Mouse (Mus musculus): ENCODE data around the gene Best2.

Best2 gene

GRCm38 (mm10) chr8:84981644-84982498 is 32.5 kb downstream of the Best2 start:
- DNase-seq (ENCODE audit: low spot score) = no peak

DNA sequence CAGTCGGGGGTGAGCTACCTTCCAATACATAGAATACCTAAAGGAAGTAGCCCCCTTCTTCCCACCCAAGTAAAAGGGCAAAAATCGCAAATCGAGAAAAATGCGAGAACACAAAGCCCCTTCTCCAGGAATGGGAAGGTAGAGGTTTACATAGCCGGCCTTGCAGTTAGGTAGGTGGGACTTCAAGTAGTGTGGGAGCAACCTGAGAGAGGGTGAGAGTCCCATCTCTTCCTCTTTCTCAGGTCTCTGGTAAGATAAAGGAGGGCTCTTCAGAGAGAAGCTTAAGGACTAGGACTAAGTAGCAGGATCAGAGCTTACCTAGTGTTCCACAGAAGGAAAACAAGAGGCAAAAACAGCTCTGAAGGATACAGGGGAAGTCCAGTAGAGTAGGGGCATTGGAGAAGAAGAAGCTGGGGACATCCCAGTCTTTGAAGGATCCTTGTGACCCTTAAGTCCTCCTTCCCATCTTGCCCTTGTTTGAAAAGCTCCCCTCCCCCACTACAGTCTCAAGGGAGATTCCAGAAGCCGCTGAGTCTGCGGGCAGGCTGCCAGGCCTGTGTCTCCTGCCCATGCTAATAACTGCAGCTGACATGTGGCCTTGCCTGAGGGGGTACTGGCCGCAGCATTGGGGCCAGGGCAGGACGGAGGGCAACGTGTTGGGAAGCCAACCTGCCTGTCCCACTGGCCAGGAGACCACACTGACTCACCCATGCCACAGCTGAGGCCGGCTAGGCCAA is 33.5 kb downstream of the Best2 start:
- DNase-seq (ENCODE audit: low spot score) = peak; percentile 95

- DNase-seq (ENCODE audit: low spot score) = peak; percentile 96
These were observed 34.5 kb downstream of the Best2 start for GRCm38 (mm10) chr8:84979599-84980421.

DNA sequence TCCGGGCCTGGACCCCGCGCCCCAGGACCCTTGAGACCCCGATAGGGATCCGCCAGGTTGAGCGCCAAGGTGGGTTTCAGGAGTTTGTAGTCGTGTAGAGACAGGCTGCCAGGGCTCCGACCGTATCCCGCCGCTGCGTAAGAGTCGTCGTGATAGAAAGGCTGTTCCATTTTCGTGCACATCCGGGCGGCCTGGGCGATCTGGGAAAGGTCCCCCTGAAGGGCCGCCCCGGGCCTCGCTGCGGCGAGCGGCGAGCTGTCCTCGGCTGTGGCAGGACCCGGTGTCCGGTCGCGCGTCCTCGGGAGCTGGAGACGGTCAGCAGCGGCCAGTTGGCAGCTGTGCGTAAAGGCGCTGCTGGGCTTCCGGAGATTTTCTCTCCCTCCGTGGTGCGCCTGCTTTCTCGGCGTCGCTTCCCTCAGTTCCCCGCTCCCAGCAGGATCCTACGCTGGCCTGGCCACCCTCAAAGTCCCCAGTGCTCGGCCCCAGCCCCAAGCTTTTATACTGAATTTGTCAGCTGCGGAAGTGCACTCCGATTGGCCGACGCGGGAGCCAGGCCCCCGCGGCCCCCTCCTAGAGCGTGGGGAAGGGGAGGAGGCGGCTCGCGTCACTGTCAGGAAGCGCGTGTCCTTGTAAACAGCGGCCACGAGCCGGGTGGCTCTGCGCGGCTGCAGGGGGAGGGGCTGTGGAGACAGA is 35.9 kb downstream of the Best2 start, which contains the start of gene Junb:
Gene Junb, minus strand, starts transcription at position 471 of the 693 bp plus-strand sequence.
- DNase-seq (ENCODE audit: low spot score) = peak; percentile 97

GRCm38 (mm10) chr8:84977435-84978247 is 36.7 kb downstream of the Best2 start:
- peak; percentile 44 for DNase-seq (ENCODE audit: low spot score)

- peak; percentile 75 for DNase-seq (ENCODE audit: low spot score)
These were observed 37.4 kb downstream of the Best2 start for GRCm38 (mm10) chr8:84976763-84977434.

DNA sequence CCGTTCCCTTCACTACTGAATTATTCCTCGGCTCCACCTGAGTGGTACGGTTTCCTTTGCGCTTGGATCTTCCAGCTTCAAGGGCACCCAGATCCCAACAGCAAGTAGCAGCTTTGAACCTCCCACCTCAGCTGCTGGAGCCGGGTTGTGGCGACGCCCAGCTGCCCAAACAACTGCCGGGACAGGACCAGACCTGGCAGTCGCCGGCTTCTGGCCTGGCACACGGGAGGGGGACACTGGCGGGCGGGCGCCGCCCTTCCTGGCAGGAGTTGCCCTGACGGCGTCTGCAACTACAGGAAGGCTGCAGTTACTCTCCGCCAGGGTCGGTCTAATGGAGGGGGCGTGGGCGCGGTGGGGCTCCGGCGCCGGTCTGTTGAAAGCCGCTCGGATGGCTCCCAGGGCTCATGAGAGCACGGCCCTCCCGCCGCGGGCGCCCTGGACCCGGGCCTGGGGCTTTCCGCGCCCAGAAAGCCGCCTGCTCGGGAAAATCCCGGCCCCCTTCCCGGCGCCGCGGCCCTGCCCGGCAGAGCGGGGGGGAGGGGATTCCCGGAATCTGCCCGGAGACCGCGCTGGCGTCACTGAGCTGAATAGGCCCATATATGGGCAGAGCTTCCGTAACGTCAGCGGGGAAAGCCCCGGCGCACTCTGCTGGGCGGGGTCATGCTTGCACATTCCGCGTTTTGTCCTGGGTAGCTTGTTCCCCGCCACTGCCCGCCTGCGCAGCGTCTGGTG is 38.1 kb downstream of the Best2 start:
- peak; percentile 97 for DNase-seq (ENCODE audit: low spot score)

GRCm38 (mm10) chr8:84975434-84975833 is 38.9 kb downstream of the Best2 start:
- DNase-seq (ENCODE audit: low spot score) = peak; percentile 75

GRCm38 (mm10) chr8:84974543-84975142 is 39.7 kb downstream of the Best2 start:
- peak; percentile 52 for DNase-seq (ENCODE audit: low spot score)

DNA sequence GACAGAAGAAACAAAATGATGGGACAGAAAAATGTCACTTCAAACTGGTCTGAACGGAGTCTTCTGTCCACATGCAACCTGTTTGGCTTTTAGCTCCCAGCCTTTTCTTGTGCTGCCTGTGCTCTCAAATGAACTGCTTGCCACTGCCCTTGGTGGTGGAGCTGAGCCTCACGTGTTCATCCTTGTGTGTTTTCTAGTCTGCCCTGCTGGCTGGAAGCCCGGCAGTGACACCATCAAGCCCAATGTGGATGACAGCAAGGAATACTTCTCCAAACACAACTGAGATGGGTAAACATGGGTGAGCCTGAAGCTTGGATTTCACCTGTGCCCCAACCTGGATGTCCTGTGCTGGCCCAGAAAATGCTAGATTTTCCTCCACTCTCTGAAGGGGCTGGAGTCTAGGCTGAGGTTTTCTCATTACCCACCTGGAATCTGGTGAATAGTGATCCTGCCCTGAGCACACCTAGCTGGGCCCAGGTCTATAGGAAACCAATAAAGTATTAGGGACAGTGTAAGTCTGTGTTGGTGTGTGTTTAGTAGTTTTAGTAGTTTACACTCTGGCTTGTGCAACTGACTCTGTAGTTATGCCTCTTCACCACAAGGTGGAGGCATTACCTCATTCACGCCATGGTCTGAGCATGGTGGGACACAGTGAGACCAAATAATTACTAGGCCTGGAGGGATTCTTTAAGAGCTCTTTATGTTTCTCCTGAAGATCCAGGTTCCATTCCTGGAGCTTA is 40.4 kb downstream of the Best2 start:
- DNase-seq (ENCODE audit: low spot score) = peak; percentile 94

- DNase-seq (ENCODE audit: low spot score) = peak; percentile 78
These were observed 41.3 kb downstream of the Best2 start for GRCm38 (mm10) chr8:84973079-84973478.

DNA sequence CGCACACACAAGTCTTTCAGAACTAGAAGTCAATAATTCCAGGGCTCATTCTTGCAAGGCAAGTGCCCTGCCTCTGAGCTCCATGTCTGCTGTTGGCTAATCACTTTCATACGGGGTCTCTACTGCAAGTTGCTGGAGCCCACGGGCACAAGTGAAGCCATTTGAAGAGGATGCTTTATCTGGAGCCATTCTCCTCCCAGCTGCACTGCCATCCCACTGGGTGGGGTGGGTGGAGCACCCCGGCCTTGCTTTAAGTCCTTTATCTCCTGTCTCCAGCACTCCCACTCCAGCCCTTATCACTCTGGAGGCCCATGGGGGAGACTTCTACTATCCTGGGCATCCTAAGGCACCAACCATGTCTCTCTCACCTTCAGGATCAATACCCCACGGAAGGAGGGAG is 43.4 kb downstream of the Best2 start:
- no peak for DNase-seq (ENCODE audit: low spot score)

DNA sequence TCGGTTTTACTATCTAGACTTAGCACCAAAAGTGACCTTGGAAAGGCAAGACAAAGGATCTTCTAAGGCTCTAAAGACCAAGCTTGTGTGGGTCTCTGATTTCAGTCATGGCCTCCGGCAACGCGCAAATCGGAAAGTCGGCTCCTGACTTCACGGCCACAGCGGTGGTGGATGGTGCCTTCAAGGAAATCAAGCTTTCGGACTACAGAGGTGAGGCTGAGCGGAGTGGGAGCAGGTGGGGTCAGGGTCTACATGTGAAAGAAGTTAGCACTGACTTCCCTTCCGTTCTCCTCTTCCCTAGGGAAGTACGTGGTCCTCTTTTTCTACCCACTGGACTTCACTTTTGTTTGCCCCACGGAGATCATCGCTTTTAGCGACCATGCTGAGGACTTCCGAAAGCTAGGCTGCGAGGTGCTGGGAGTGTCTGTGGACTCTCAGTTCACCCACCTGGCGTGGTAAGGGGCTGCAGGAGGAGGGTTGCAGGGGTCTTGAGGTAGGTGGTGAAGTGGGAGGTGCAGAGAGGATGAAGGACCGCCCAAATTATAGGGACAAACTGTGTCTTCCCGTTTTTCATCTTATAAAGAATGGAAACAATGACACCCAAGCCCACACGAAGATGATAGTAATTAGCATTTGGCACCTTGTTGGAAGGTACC is 44.1 kb downstream of the Best2 start:
- DNase-seq (ENCODE audit: low spot score) = no peak

DNA sequence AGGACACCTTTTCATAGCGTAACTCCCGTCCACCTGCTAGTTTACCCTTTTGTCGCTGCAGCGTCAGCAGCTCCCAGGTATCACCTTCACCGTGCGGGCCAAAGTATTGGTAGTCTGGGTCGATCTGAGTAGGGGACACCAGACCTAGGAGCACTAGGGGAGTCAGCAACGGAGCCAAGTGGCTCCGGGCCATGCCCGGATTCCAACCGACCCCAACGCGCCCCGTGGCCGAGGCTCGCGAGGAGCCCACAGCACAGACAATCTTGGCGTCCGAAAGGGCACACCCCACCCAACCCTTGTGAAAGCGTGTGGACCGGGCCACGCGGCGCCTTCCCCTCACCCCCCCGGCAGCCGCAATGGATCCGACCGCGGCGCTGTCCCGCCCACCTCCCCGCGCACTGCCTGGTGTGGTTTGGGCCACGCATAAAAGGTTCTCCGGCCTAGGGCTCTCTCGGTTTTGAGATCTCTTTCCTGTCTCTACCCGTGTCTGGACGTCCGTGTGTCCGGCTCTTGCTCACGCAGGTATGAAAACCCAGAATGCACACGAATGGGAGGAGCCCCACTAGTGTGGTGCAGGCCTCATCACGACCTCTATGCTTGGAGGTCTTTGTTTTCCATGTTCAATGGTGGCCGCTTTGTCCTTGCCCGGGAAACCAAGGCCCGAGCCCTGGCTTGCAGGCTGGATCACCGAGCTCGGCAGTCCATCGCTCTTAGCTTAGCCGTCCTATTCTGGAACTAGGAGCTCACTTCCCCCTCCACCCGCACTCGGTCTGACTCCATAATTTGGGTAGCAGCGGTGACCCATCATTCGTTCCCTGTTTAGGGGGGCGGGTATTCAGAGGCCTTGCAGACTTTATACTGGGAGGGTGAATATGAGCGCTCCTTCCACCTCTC is 44.8 kb downstream of the Best2 start, which contains the start of the genes Gm49661, Prdx2 and Rnaseh2a:
Gene Gm49661, minus strand, starts transcription at position 193 of the 894 bp plus-strand sequence.
Gene Prdx2, plus strand, starts transcription at position 347 of the 894 bp plus-strand sequence.
Gene Rnaseh2a, minus strand, starts transcription at position 527 of the 894 bp plus-strand sequence.
- peak; percentile 82 for DNase-seq (ENCODE audit: low spot score)

DNA sequence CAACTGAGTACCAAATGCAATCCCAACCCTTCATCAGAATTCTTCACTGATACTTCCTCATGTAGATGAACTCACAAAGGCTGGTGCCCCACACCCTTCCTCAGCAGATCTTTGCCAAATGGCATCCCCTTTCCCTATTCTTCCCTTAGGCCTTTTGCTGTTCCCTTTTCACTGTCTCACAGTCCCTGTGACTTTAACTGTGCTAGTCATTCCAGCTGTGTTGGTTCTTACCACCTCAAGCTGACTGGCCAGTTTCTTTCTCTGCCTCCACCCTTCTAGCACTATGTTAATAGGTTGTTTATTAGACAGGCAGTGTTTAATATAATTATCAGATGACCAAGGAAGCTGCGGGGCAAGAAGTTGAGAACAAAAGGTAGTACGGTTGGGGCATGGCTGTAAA is 45.7 kb downstream of the Best2 start:
- DNase-seq (ENCODE audit: low spot score) = peak; percentile 59

DNA sequence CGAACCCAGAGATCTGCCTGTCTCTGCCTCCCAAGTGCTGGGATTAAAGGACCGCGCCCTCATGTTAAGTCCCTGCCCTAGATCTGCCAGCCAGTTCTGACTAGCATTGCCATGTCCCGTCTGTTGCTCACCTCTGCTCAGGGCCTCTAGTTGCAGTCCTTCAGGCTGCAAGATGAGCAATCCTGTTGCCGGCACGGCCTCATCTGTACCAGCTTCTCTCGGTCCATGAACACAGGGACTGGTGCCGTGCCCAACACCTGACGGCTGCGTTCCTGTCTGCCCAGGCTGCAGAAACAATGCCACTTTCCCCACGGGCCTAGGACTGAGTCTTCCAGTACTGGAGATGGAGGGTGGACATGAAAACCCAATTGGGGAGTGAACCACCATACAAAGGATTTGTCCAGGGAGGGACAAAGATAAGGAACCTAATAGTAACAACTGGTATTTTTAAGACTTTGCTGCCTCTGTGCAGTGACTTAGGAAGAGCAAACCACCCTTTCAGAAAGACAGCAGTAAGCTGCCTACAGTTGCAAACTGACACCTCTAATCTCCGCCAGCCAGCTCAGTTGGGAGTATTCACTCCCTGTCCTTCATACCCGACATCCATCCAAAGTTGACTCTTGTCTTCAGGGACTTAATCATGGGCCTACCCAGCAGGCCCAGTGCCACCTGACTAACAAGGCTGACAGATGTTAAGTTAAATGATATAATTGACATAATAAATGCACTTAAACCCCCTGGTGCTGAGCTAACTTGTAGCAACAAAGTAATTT is 46.6 kb downstream of the Best2 start:
- no peak for DNase-seq (ENCODE audit: low spot score)

Data from adipocyte (in vitro differentiated cells).